Mouse (Mus musculus) midbrain, embryonic 10.5 days (tissue): ENCODE measurements around the gene Junb. TPM values are rescaled to one million over a fixed set of nuclear protein-coding genes. Genes with fewer than 3 reads are reported as not detected.
A peak's percentile ranks its signal among the peaks of the same experiment; 100 is the strongest.

ENCODE experiments used
- DNase-seq: peaks from one replicate; pipeline ENCODE4 v3.0.0-alpha.2; 2017; ENCODE audit warnings: low spot score
- H3K27ac ChIP-seq: fragments of 300-500 bp; sonication (generic); replicated peaks from 2 replicates; pipeline ENCODE4 v1.5.1; 2016; ENCODE audit warnings: mild to moderate bottlenecking
- H3K27me3 ChIP-seq: fragments of 300-500 bp; sonication (generic); 2 replicates; pipeline ENCODE4 v1.6.1; 2016; ENCODE audit warnings: low read depth, mild to moderate bottlenecking; ENCODE audit not compliant: poor library complexity, severe bottlenecking
- H3K36me3 ChIP-seq: fragments of 300-500 bp; sonication (generic); 2 replicates; pipeline ENCODE4 v1.6.1; 2016; ENCODE audit warnings: mild to moderate bottlenecking, moderate library complexity
- H3K4me1 ChIP-seq: fragments of 300-500 bp; sonication (generic); 2 replicates; pipeline ENCODE4 v1.6.1; 2016
- H3K4me3 ChIP-seq: fragments of 300-500 bp; sonication (generic); 2 replicates; pipeline ENCODE4 v1.5.1; 2016; ENCODE audit warnings: mild to moderate bottlenecking, moderate library complexity
- H3K9me3 ChIP-seq: fragments of 300-500 bp; sonication (generic); replicated peaks from 2 replicates; pipeline ENCODE4 v1.6.1; 2016; ENCODE audit warnings: mild to moderate bottlenecking
- WGBS: fragments of 180-500 bp; shearing (Covaris S2); methylation state at CpG from one replicate; pipeline ENCODE4 v1.1.7; 2016; 5-methylcytosine and 5-hydroxymethylcytosine counted together
- polyA plus RNA-seq: library from polyadenylated mRNA; unstranded; fragments of >200 nt; fragmentation: Nextera tagmentation; extraction: Ambion mirVana; gene quantifications from 2 replicates; pipeline ENCODE4 v1.2.1, GENCODE M21; 2016

Gene Junb
- polyA plus RNA-seq, 1 experiment from 2014 or later, result 5.0 TPM

- peaks cover 92% of the 10 kb centered on the region for H3K27me3 ChIP-seq
- peak; percentile 83 for DNase-seq
- no peaks in the 10 kb centered on the region for H3K36me3 ChIP-seq
- H3K9me3 ChIP-seq, result no peaks in the 10 kb centered on the region
- H3K4me1 ChIP-seq, result peaks cover 36% of the 10 kb centered on the region
- peak within 1 kb of the TSS; percentile 81 for H3K27ac ChIP-seq
- H3K4me3 ChIP-seq, result peak within 1 kb of the TSS; percentile 73
- under 1% methylated on average over 50 of the region's 50 CpGs for WGBS
These were observed 41.5 kb downstream of the Junb start, which contains the start of gene Mast1 for GRCm38 (mm10) chr8:84936962-84937546. Mast1 (minus strand) TSS chr8:84937359.

- Histone ChIP-seq H3K9me3 (no peaks in the 10 kb centered on the region), H3K4me3 (peak overlapping the region; percentile 73), H3K4me1 (peaks cover 36% of the 10 kb centered on the region), H3K36me3 (no peaks in the 10 kb centered on the region), H3K27me3 (peaks cover 93% of the 10 kb centered on the region), H3K27ac (peak overlapping the region; percentile 81)
- WGBS, result 23% methylated on average over 23 of the region's 23 CpGs
- DNase-seq, result no peak
These were observed 42.2 kb downstream of the Junb start for GRCm38 (mm10) chr8:84936041-84936961.

GRCm38 (mm10) chr8:84935489-84935888 is 43.0 kb downstream of the Junb start:
- peak; percentile 34 for DNase-seq
- H3K36me3 ChIP-seq, result no peaks in the 10 kb centered on the region
- peaks cover 36% of the 10 kb centered on the region for H3K4me1 ChIP-seq
- no peaks in the 10 kb centered on the region for H3K9me3 ChIP-seq
- peak overlapping the region; percentile 73 for H3K4me3 ChIP-seq
- peaks cover 93% of the 10 kb centered on the region for H3K27me3 ChIP-seq
- 6% methylated on average over 14 of the region's 14 CpGs for WGBS
- 0 out of 2 replicates have a peak overlapping the region, but pooled peaks have one; percentile 33 for H3K27ac ChIP-seq

- DNase-seq, result peak; percentile 81
- Histone ChIP-seq H3K36me3 (no peaks in the 10 kb centered on the region), H3K27ac (0 out of 2 replicates have a peak overlapping the region, but pooled peaks have one; percentile 33), H3K9me3 (no peaks in the 10 kb centered on the region), H3K4me3 (peak overlapping the region; percentile 73), H3K4me1 (peaks cover 36% of the 10 kb centered on the region), H3K27me3 (peaks cover 98% of the 10 kb centered on the region)
- under 1% methylated on average over 15 of the region's 15 CpGs for WGBS
These were observed 43.7 kb downstream of the Junb start for GRCm38 (mm10) chr8:84934860-84935259.

GRCm38 (mm10) chr8:84933767-84934559 is 44.6 kb downstream of the Junb start:
- Histone ChIP-seq H3K9me3 (no peaks in the 10 kb centered on the region), H3K4me3 (no peak overlapping the region)

GRCm38 (mm10) chr8:84930582-84930981 is 47.9 kb downstream of the Junb start:
- peaks cover 30% of the 10 kb centered on the region for H3K4me1 ChIP-seq
- peaks cover 85% of the 10 kb centered on the region for H3K27me3 ChIP-seq
- no peak overlapping the region for H3K27ac ChIP-seq
- no peaks in the 10 kb centered on the region for H3K9me3 ChIP-seq
- DNase-seq, result no peak
- WGBS, result 92% methylated on average over 13 of the region's 13 CpGs
- no peak overlapping the region for H3K4me3 ChIP-seq
- no peaks in the 10 kb centered on the region for H3K36me3 ChIP-seq

More at GRCm38 (mm10) chr8:84933767-84934559, 44.6 kb downstream of the Junb start:
- H3K36me3 ChIP-seq, result no peaks in the 10 kb centered on the region
- WGBS, result 86% methylated on average over 16 of the region's 16 CpGs
- H3K27me3 ChIP-seq, result peaks cover 99% of the 10 kb centered on the region
- DNase-seq, result no peak
- H3K27ac ChIP-seq, result no peak overlapping the region
- H3K4me1 ChIP-seq, result peaks cover 42% of the 10 kb centered on the region

GRCm38 (mm10) chr8:84928456-84929306 is 49.8 kb downstream of the Junb start:
- Histone ChIP-seq H3K9me3 (no peaks in the 10 kb centered on the region), H3K27me3 (peaks cover 72% of the 10 kb centered on the region), H3K4me3 (peak overlapping the region; percentile 61), H3K27ac (0 out of 2 replicates have a peak overlapping the region, but pooled peaks have one; percentile 33), H3K36me3 (0 out of 2 replicates have a peak, but pooled peaks cover 3% of the 10 kb centered on the region), H3K4me1 (peaks cover 14% of the 10 kb centered on the region)
- 2% methylated on average over 51 of the region's 52 CpGs for whole genome bisulfite sequencing
- DNase-seq, result peak; percentile 82

- Histone ChIP-seq H3K4me3 (no peak overlapping the region), H3K27ac (no peak overlapping the region), H3K36me3 (0 out of 2 replicates have a peak, but pooled peaks cover 4% of the 10 kb centered on the region), H3K27me3 (peaks cover 63% of the 10 kb centered on the region), H3K4me1 (peaks cover 14% of the 10 kb centered on the region), H3K9me3 (no peaks in the 10 kb centered on the region)
- no peak for DNase-seq
- WGBS, result 76% methylated on average over 1 of the region's 1 CpGs
These were observed 51.0 kb downstream of the Junb start for GRCm38 (mm10) chr8:84927513-84927912.

GRCm38 (mm10) chr8:84925557-84925956 is 53.0 kb downstream of the Junb start:
- peaks cover 14% of the 10 kb centered on the region for H3K4me1 ChIP-seq
- no peak for DNase-seq
- H3K9me3 ChIP-seq, result no peaks in the 10 kb centered on the region
- no peak overlapping the region for H3K4me3 ChIP-seq
- H3K36me3 ChIP-seq, result peaks cover 10% of the 10 kb centered on the region; the same call in 1 of the 2 replicates
- H3K27me3 ChIP-seq, result peaks cover 51% of the 10 kb centered on the region
- H3K27ac ChIP-seq, result no peak overlapping the region
- 71% methylated on average over 7 of the region's 7 CpGs for WGBS
